Mouse (Mus musculus) lung, postnatal 14 days (tissue): Measurements from ENCODE around the gene Vmn2r88.
"Not testable (repeated sequence)": the region's sequence is repeated elsewhere in the genome, so short reads cannot be mapped to it uniquely, and the experiment has no call there.

ENCODE experiments used
- DNase-seq: peaks from one replicate; pipeline ENCODE4 v3.0.0; 2021

Gene Vmn2r88

DNA sequence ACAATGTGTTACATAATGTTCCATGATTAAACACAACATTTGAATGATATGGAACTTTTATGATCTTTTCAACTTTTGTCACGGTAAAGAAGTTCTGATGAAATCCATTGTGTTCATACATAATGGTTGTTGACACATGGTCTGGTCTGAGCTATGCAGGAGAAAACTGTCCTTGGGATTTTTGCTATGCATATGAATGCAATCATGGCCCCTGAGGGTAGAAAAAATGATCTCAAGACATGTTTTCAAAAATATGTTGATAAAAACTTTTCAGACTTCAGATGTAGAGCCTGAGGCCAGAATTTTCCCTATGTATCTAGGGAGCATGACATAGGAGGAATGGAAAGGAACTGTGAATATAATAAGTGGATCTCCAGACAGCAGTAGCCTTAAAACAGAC lies at the start of gene Vmn2r88:
Gene Vmn2r88 (plus strand): TSS at position 301 of the 400 bp plus-strand sequence.
- DNase-seq, result no peak

DNA sequence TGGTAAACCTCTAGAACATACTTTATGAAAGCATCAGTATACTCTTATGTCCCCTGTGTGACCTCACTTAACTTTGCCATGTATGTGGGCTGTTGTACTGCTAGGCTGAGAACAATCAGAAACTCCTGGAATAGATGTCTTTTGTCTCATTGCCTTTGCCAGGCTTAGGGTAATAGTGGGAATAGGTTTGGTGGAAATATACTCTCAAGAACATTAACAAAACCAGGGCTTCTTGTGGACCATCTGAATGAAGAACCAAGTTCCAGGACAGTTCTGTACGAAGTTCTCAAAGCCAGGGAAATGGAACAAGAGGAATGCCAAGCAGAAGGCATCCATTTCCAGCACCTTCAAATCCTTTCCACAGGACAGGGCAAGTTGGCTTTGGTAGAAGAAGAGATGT lies 49.2 kb upstream of the Vmn2r88 start, which contains the start of gene Gm7247:
Gene Gm7247 (plus strand): TSS at position 301 of the 400 bp plus-strand sequence.
- DNase-seq, result no peak

DNA sequence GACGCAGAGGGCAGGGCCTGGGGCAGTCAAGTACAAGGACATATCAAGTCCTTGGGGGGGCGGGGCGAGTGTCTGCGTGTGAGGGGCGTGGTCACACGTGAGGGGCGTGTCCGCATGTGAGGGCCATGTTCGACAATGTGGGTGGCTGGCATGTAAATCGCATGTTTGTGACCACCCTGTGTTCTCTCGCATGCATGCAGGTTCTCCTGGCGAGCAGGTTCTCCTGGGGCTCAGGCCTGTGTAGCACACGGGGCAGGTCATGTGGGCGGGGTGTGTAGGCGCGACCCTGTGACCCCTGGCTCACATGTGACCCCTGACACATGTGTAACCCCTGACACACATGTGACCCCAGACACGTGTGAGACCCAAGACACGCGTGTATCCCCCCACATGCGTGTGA lies 27.8 kb upstream of the Vmn2r88 start:
- DNase-seq, result no peak

DNA sequence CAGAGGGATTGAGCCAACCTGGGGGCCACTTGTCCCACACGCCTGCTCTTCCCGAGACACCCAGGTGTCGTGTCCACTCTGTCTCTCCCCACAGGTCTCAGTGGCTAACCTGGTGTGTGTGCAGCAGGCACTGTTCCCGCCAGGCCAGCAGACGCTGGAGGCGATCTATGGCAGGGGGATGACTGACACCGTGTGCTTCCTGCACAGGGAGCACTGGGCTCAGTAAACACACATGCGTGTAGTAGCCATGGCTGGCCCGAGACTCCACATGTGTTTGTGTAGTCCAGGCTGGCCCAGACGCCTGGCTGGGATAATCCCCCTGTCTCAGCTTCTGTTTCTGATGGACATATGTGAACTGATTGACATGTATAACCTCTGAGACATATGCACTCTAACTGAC lies 26.3 kb upstream of the Vmn2r88 start:
- DNase-seq, result no peak

DNA sequence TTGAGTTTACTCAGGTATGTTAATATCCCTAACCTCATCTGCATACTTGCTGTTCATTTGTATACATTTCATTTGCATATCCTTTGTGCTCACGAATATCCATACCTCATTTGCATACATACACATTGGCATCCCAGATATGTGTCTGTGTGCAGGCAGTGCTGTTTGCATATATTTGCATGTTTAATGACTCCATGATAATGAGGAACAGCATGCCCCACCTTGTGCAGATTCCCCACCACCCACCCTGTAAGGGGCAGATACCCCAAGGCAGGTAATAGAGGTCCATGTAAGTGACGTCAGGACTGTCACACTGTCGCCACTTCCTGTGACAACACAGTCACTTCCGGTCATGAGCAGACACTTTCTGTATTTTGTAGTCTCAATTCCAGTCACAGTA lies 24.9 kb upstream of the Vmn2r88 start:
- no peak for DNase-seq

DNA sequence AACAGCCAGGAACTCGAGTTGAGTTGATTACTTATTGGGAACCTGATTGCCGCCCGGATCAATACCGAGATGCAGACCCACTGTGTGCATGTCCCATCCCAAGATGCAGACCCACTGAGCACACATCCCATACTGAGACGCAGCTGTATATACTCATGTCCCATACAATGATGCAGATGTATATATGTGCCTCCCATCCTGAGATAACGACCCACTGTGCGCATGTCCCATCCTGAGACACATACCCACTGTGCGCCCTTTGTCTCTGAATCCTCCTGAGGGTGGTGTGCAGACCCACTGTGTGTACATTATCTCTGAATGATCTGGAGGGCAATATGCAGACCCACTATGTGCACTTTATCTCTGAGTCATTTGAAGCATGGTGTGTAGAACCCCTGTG lies 22.9 kb upstream of the Vmn2r88 start:
- DNase-seq, result no peak

DNA sequence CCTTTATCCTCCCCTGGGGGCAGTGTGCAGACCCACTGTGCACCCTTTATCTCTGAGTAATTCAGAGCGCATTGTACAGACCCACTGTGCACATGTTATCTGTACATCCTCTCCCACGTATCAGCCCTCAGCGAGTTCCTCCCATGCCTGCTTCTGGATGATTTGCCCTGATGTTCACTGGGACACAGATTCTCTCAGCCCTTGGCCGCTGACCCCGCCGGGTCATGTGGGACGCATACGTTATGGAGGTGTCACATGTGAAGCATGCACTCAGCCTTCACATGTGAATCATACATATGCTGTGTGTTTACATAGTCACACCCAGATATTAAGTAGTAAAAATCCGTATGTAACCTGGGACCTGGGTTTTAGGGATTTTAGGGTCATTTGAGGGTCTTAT lies 22.4 kb upstream of the Vmn2r88 start:
- no peak for DNase-seq

DNA sequence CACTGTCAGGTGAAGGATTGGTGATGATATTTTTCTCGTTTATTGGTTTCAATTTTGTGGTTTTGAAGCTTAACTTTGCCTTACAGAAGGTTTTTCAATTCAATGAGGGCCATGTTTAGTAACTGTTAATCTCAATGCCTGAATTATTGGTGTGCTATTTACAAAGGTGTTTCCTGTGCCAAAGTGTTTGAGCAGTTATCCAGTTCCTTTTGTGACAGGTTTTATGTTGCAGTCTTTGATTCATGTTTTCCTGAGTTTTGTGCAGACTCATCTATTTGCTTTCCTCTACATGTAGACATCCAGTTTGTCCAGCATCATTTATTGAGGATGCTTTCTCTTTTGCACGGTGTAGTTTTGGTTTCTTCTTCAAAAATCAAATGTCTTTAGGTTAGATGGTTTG lies 13.3 kb downstream of the Vmn2r88 start:
- DNase-seq, result no peak

DNA sequence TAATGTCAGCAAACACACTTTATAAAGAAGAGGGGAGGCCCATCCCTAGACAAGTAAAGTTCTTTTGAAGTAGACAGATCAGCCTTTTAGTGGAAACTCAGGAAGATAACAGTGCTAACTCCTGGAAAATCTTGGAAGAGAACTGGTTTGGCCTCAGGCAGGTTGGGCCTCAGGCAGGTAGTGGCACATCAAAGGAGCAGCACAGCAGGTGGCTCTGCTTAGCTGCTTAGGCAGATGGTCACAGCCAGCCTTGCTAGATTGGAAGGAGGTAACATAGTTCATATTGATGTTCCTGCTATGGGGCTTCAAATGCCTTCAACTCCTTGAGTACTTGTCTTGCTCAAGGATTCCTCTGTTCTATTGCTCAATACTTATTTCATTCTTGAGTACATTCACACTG lies 19.5 kb downstream of the Vmn2r88 start:
- not testable (repeated sequence) for DNase-seq

DNA sequence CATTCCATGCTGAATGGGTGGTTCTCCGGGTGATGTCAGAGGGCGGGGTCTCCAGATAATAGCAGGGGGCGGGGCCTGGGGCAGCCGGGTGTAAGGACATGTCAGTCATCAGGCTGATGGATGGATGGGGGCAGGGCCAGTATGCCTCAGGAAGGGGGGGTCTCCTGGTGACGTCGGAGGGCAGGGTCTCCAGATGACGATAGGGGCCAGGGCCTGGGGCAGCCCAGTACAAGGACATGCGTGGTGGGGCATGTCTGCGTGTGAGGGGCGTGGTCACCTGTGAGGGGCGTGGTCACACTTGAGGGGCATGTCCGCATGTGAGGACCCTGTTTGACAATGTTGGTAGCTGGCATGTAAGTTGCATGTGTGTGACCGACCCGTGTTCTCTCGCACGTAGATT lies 23.9 kb downstream of the Vmn2r88 start:
- no peak for DNase-seq

DNA sequence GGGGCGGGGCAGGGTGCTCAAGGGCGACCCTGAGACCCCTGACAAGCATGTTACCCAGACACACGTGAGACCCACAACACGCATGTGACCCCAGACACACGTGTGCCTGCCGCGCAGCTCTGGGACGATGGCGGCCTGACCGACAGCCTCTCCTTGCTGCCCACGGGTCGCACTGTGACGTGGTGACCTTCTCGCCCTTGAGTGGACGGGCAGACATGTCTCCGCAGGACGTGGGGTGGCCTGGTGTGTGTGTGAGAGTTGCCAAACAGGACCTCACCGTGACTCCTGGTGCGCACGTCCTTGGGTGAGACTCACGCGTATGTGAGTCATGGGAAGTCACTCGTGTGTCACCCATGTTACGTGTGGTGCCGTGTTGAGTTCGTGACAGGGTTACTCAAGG lies 24.4 kb downstream of the Vmn2r88 start:
- no peak for DNase-seq

DNA sequence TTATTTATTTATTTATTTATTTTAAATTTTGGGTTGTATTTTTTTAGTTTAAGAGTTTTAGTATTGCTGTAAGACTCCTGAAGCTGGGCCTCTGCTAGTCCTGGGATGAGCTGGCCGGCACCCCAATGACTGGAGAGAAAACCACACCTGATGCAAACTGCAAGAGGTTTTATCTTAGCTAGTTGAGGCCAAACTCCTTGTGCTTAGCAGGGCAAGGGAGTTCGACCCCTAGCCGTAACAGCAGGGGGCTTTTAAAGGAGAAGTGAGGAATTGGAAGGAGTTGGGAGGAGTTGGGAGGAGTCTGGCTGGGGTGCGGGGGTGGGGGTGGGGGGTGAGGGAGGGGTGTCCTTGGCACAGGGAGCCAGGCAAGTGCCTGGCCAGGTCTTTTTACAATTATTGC lies 28.3 kb downstream of the Vmn2r88 start:
- no peak for DNase-seq

DNA sequence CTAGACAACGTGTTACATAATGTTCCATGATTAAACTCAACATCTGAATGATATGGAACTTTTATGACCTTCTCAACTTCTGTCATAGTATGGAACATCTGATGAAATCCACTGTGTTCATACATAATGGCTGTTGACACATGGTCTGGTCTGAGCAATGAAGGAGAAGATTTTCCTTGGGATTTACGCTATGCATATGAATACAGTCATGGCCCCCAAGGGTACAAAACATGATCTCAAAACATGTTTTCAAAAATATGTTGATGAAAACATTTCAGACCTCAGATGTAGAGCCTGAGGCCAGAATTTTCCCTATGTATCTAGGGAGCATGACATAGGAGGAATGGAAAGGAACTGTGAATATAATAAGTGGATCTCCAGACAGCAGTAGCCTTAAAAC lies 40.9 kb downstream of the Vmn2r88 start, which contains the start of gene Vmn2r89:
Gene Vmn2r89 (plus strand): TSS at position 301 of the 400 bp plus-strand sequence.
- not testable (repeated sequence) for DNase-seq
